27 mouse cellular contexts compared by ENCODE assay signal in genomic region chr10:77682994-77683393, GRCm38 (mm10). TPM values are rescaled to one million over a fixed set of nuclear protein-coding genes. Genes with fewer than 3 reads are reported as not detected.
"Had no signal": no experiment of that assay in that cellular context is flagged by ENCODE, and none has a peak within 500 bp of the region (broad histone marks: within the 10 kb centered on the region; RNA-seq: fewer than 3 reads in every experiment).

No protein-coding gene starts in this region.

- DNase-seq: kidney, adult 18-20 months; kidney, adult 9 months; kidney, postnatal 14 days; kidney, postnatal 4 days; liver; lung, adult 18-20 months; lung, postnatal 10 days; lung, postnatal 36 days; thymus, adult 2 months; thymus, postnatal 14 days; thymus, postnatal 4 days had no signal

- H3K9me3 ChIP-seq: limb, embryonic 10.5 days; limb, embryonic 13.5 days; liver, embryonic 12.5 days; liver, embryonic 15.5 days; lung, embryonic 15.5 days; midbrain, embryonic 10.5 days; midbrain, embryonic 13.5 days had no signal

- H3K4me3 ChIP-seq: limb, embryonic 10.5 days; limb, embryonic 13.5 days; liver, embryonic 12.5 days; liver, embryonic 15.5 days; lung, embryonic 15.5 days; megakaryocyte, embryonic 14.5 days; midbrain, embryonic 10.5 days; midbrain, embryonic 13.5 days had no signal

- H3K27ac ChIP-seq: limb, embryonic 10.5 days; limb, embryonic 13.5 days; liver, embryonic 12.5 days; liver, embryonic 15.5 days; lung, embryonic 15.5 days; midbrain, embryonic 10.5 days; midbrain, embryonic 13.5 days had no signal

- ATAC-seq: intestine, embryonic 16.5 days; liver, embryonic 12.5 days; midbrain, embryonic 13.5 days had no signal

- H3K9ac ChIP-seq: limb, embryonic 13.5 days; liver, embryonic 12.5 days; liver, embryonic 15.5 days; lung, embryonic 15.5 days; midbrain, embryonic 13.5 days had no signal

- H3K36me3 ChIP-seq: limb, embryonic 10.5 days; limb, embryonic 13.5 days; liver, embryonic 12.5 days; liver, embryonic 15.5 days; lung, embryonic 15.5 days; midbrain, embryonic 10.5 days; midbrain, embryonic 13.5 days had no signal

- H3K4me2 ChIP-seq: limb, embryonic 13.5 days; liver, embryonic 12.5 days; liver, embryonic 15.5 days; lung, embryonic 15.5 days; midbrain, embryonic 13.5 days had no signal

- H3K4me1 ChIP-seq: liver, embryonic 15.5 days had no signal

RNA-seq across cellular contexts. Expression of gene Tspear, which starts 3.4 kb away (rescaled TPM):
- polyA plus RNA-seq: liver, embryonic 15.5 days had no signal

RNA-seq across cellular contexts. Expression of gene Gm19402, which starts 7.6 kb away (rescaled TPM):
- polyA plus RNA-seq: intestine, embryonic 16.5 days; kidney, embryonic 16.5 days; limb, embryonic 10.5 days; limb, embryonic 13.5 days; liver, embryonic 12.5 days; liver, embryonic 15.5 days; lung, embryonic 15.5 days; midbrain, embryonic 10.5 days; midbrain, embryonic 13.5 days; midbrain, postnatal 0 days; neural tube, embryonic 11.5 days; neural tube, embryonic 14.5 days; small intestine, adult 2 months; spleen, adult 2 months; stomach, embryonic 16.5 days; thymus, adult 2 months had no signal

RNA-seq across cellular contexts. Expression of gene Gm9508, which starts 14.0 kb away (rescaled TPM):
- polyA plus RNA-seq: intestine, embryonic 16.5 days; kidney, embryonic 16.5 days; limb, embryonic 10.5 days; limb, embryonic 13.5 days; liver, embryonic 12.5 days; liver, embryonic 15.5 days; lung, embryonic 15.5 days; midbrain, embryonic 10.5 days; midbrain, embryonic 13.5 days; midbrain, postnatal 0 days; neural tube, embryonic 11.5 days; neural tube, embryonic 14.5 days; small intestine, adult 2 months; spleen, adult 2 months; stomach, embryonic 16.5 days; thymus, adult 2 months had no signal

RNA-seq across cellular contexts. Expression of gene Gm10272, which starts 23.4 kb away (rescaled TPM):
- polyA plus RNA-seq: intestine, embryonic 16.5 days; kidney, embryonic 16.5 days; limb, embryonic 10.5 days; limb, embryonic 13.5 days; liver, embryonic 12.5 days; liver, embryonic 15.5 days; lung, embryonic 15.5 days; midbrain, embryonic 10.5 days; midbrain, embryonic 13.5 days; midbrain, postnatal 0 days; neural tube, embryonic 11.5 days; neural tube, embryonic 14.5 days; small intestine, adult 2 months; spleen, adult 2 months; stomach, embryonic 16.5 days; thymus, adult 2 months had no signal

RNA-seq across cellular contexts. Expression of gene Gm10024, which starts 28.3 kb away (rescaled TPM):
- polyA plus RNA-seq: intestine, embryonic 16.5 days; kidney, embryonic 16.5 days; limb, embryonic 10.5 days; limb, embryonic 13.5 days; liver, embryonic 12.5 days; liver, embryonic 15.5 days; lung, embryonic 15.5 days; midbrain, embryonic 10.5 days; midbrain, embryonic 13.5 days; midbrain, postnatal 0 days; neural tube, embryonic 11.5 days; neural tube, embryonic 14.5 days; small intestine, adult 2 months; spleen, adult 2 months; thymus, adult 2 months had no signal
